Mouse (Mus musculus) CH12.LX (cell line): ENCODE measurements around the gene Fads2. TPM values are rescaled to one million over a fixed set of nuclear protein-coding genes. Genes with fewer than 3 reads are reported as not detected.

Experiments
- DNase-seq: peaks from one replicate; pipeline ENCODE4 v3.0.0-alpha.2; 2013; ENCODE audit errors: extremely low read depth
- H3K27ac ChIP-seq: 2 replicates; pipeline ENCODE4 v1.5.1; 2012; ENCODE audit warnings: low read depth, mild to moderate bottlenecking, control low read depth, moderate library complexity; ENCODE audit not compliant: insufficient read depth
- H3K27me3 ChIP-seq: replicated peaks from 2 replicates; pipeline ENCODE3; 2012; ENCODE audit warnings: inconsistent platforms
- H3K36me3 ChIP-seq, 2 experiments: replicated peaks in 1 of 2; 2 replicates each; pipeline versions ENCODE3 to v1.6.1; 2012; ENCODE audit warnings: inconsistent platforms in 1 of 2, low read length in 1 of 2, mild to moderate bottlenecking in 1 of 2, mixed read lengths in 1 of 2, moderate library complexity in 1 of 2; ENCODE audit not compliant: control insufficient read depth in 1 of 2, insufficient read depth in 1 of 2
- H3K4me1 ChIP-seq, 2 experiments: 2 replicates each; pipeline ENCODE4 v1.6.1; 2012; ENCODE audit warnings: inconsistent platforms in 1 of 2, moderate library complexity in 1 of 2; ENCODE audit not compliant: insufficient read depth in 2 of 2, control insufficient read depth in 1 of 2
- H3K4me2 ChIP-seq: 2 replicates; pipeline ENCODE4 v1.6.1; 2012; ENCODE audit warnings: low read depth, mild to moderate bottlenecking, control low read depth; ENCODE audit not compliant: poor library complexity, insufficient read depth, severe bottlenecking
- H3K4me3 ChIP-seq, 3 experiments: fragments of 150-350 bp in 1 of 3; sonication (generic) in 1 of 3; replicated peaks in 1 of 3; 2 replicates each; pipeline versions ENCODE3 to v1.5.1; 2011 to 2012; ENCODE audit warnings: low read depth in 2 of 3, low read length in 2 of 3, mild to moderate bottlenecking in 2 of 3, moderate library complexity in 2 of 3, control low read depth in 1 of 3, improper control_type of control experiment in 1 of 3, inconsistent platforms in 1 of 3, mixed read lengths in 1 of 3; ENCODE audit not compliant: poor library complexity in 1 of 3
- H3K79me2 ChIP-seq: replicated peaks from 2 replicates; pipeline ENCODE4 v1.6.1; 2012; ENCODE audit warnings: mild to moderate bottlenecking, moderate library complexity; ENCODE audit not compliant: control insufficient read depth, poor library complexity, insufficient read depth, severe bottlenecking; ENCODE audit errors: extremely low read depth
- H3K9ac ChIP-seq: 2 replicates; pipeline ENCODE4 v1.6.1; 2012; ENCODE audit warnings: low read depth, mild to moderate bottlenecking, control low read depth, moderate library complexity; ENCODE audit not compliant: insufficient read depth
- H3K9me3 ChIP-seq: replicated peaks from 2 replicates; pipeline ENCODE3; 2012; ENCODE audit warnings: low read length, inconsistent platforms, mixed read lengths
- CHD2 ChIP-seq: IDR thresholded peaks from 2 replicates; pipeline ENCODE4 v1.6.1; 2011; ENCODE audit warnings: low read length, improper control_type of control experiment
- CTCF ChIP-seq, 2 experiments: IDR thresholded peaks in 1 of 2; conservative IDR thresholded peaks in 1 of 2; 2 replicates each; pipeline ENCODE4 v1.5.1; 2011 to 2012; ENCODE audit warnings: low read depth in 2 of 2, low read length in 2 of 2, improper control_type of control experiment in 1 of 2, inconsistent platforms in 1 of 2, mild to moderate bottlenecking in 1 of 2, moderate library complexity in 1 of 2
- E2F4 ChIP-seq: IDR thresholded peaks from 2 replicates; pipeline ENCODE4 v1.6.1; 2011; ENCODE audit warnings: low read depth, low read length, improper control_type of control experiment; ENCODE audit not compliant: insufficient replicate concordance
- ETS1 ChIP-seq: conservative IDR thresholded peaks from 2 replicates; pipeline ENCODE4 v1.6.1; 2012; ENCODE audit warnings: low read depth, mild to moderate bottlenecking, inconsistent platforms, low read length, improper control_type of control experiment, moderate library complexity
- MAZ ChIP-seq: IDR thresholded peaks from 2 replicates; pipeline ENCODE4 v1.6.1; 2012; ENCODE audit warnings: low read depth, mild to moderate bottlenecking, inconsistent platforms, low read length, improper control_type of control experiment, moderate library complexity
- MYC ChIP-seq: IDR thresholded peaks from 2 replicates; pipeline ENCODE4 v1.6.1; 2011; ENCODE audit warnings: low read depth, mild to moderate bottlenecking, improper control_type of control experiment, low read length
- NRF1 ChIP-seq: IDR thresholded peaks from 2 replicates; pipeline ENCODE4 v1.6.1; 2014; ENCODE audit warnings: low read depth, mild to moderate bottlenecking, inconsistent platforms, low read length, improper control_type of control experiment, moderate library complexity
- POLR2A ChIP-seq: IDR thresholded peaks from 2 replicates; pipeline ENCODE4 v1.6.1; 2011; ENCODE audit warnings: low read depth, mild to moderate bottlenecking, improper control_type of control experiment, low read length
- POLR2AphosphoS2 ChIP-seq: IDR thresholded peaks from 2 replicates; pipeline ENCODE4 v1.6.1; 2011; ENCODE audit warnings: low read depth, low read length, improper control_type of control experiment
- RAD21 ChIP-seq: IDR thresholded peaks from 2 replicates; pipeline ENCODE4 v1.6.1; 2011; ENCODE audit warnings: low read depth, mild to moderate bottlenecking, low read length, improper control_type of control experiment, moderate library complexity
- RCOR1 ChIP-seq: conservative IDR thresholded peaks from 2 replicates; pipeline ENCODE4 v1.6.1; 2012; ENCODE audit warnings: low read depth, mild to moderate bottlenecking, inconsistent platforms, low read length, improper control_type of control experiment
- SIN3A ChIP-seq: IDR thresholded peaks from 2 replicates; pipeline ENCODE4 v1.6.1; 2012; ENCODE audit warnings: low read length, improper control_type of control experiment, inconsistent platforms
- TBP ChIP-seq: conservative IDR thresholded peaks from 2 replicates; pipeline ENCODE4 v1.6.1; 2011; ENCODE audit warnings: low read depth, low read length, improper control_type of control experiment
- USF1 ChIP-seq: IDR thresholded peaks from 2 replicates; pipeline ENCODE4 v1.6.1; 2014; ENCODE audit warnings: low read depth, mild to moderate bottlenecking, inconsistent platforms, low read length, improper control_type of control experiment
- USF2 ChIP-seq: conservative IDR thresholded peaks from 2 replicates; pipeline ENCODE4 v1.6.1; 2011; ENCODE audit warnings: low read depth, low read length, improper control_type of control experiment
- ZC3H11A ChIP-seq: IDR thresholded peaks from 2 replicates; pipeline ENCODE4 v1.6.1; 2012; ENCODE audit warnings: low read depth, mild to moderate bottlenecking, inconsistent platforms, low read length, improper control_type of control experiment
- ZKSCAN1 ChIP-seq: IDR thresholded peaks from 2 replicates; pipeline ENCODE4 v1.6.1; 2012; ENCODE audit warnings: low read depth, inconsistent platforms, low read length, improper control_type of control experiment, borderline replicate concordance
- dilution Hi-C: fragments of 300-500 bp; cut with MboI; formaldehyde crosslinking; loops from 2 replicates; pipeline ENCODE4 v1.14.3; 2020; ENCODE audit warnings: low sequenced_read_pairs; ENCODE audit not compliant: extremely low pct_unique_long_range_greater_than_20kb, extremely low pct_ligation_motif_present
- in situ Hi-C: fragments of 300-500 bp; cut with MboI; formaldehyde crosslinking; loops from 3 replicates; pipeline ENCODE4 v1.14.3; 2019; ENCODE audit warnings: low sequenced_read_pairs, low pct_ligation_motif_present, low pct_unique_long_range_greater_than_20kb, mixed read lengths
- polyA plus RNA-seq: library from polyadenylated mRNA; unstranded; fragments of >175 nt; gene quantifications from 2 replicates; pipeline ENCODE4 v1.2.1, GENCODE M21; 2012; ENCODE audit warnings: low read depth; ENCODE audit not compliant: insufficient read length
- total RNA-seq, 2 experiments: library from RNA; depleted of rRNA; stranded (reverse); fragments of 300-350 nt in 1 of 2; fragments of >200 nt in 1 of 2; gene quantifications; 2 replicates each; pipeline ENCODE4 v1.2.3; 2012 to 2014

Gene Fads2
- total and polyA plus RNA-seq, 3 experiments = 1.7 to 8.1 (median 1.8) TPM

GRCm38 (mm10) chr19:10112956-10113355 is 11.4 kb upstream of the Fads2 start:
- H3K36me3 ChIP-seq = no peaks in the 10 kb centered on the region
- DNase-seq = no peak
- in situ Hi-C loops (no loop called here), dilution Hi-C loops (no loop called here)
- no peak overlapping the region for H3K4me3 ChIP-seq
- H3K79me2 ChIP-seq = no peaks in the 10 kb centered on the region
- H3K9me3 ChIP-seq = no peaks in the 10 kb centered on the region
- H3K4me2 ChIP-seq = no peak overlapping the region
- H3K4me1 ChIP-seq = peaks cover 0 to 7% of the 10 kb centered on the region in 2 experiments; a peak in 1 of 4 replicates
- H3K27me3 ChIP-seq = no peaks in the 10 kb centered on the region
- no peak overlapping the region for H3K27ac ChIP-seq
- no peak for TF ChIP-seq POLR2AphosphoS2
- TF ChIP-seq ETS1 = no peak
- no peak overlapping the region for H3K9ac ChIP-seq

DNA sequence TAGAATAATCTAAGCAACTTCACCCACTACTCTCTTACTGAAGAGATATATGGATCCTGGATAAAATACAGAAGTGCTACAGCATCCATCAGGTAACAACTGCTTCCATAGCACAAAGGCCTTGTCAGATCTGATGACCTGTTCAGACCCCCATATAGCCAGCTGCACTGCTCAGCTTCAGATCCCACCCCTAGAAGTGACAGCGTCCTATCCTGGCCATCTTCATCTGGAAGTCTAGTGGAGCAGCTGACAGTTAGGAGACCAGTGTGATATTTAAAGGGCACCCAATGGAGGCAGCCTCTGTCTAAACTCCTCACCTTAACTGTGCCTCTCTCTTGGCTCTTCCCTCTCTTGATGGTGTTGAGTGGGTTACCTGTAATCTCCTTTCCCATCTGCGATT is 7.1 kb upstream of the Fads2 start:
- H3K4me2 ChIP-seq = no peak overlapping the region
- TF ChIP-seq MAZ (no peak), ZC3H11A (no peak), POLR2A (no peak), ZKSCAN1 (no peak), RCOR1 (no peak), RAD21 (no peak), SIN3A (no peak), MYC (no peak), E2F4 (no peak), CTCF (conservative IDR thresholded peaks at IDR 0.05 in 1 of 2, IDR thresholded peaks at IDR 0.05 in 1 of 2; ENCODE audit: low read depth in 2 of 2, low read length in 2 of 2) (no peak), ETS1 (no peak), TBP (no peak), USF2 (no peak), CHD2 (no peak), USF1 (no peak), NRF1 (no peak)
- no peak overlapping the region for H3K4me3 ChIP-seq
- H3K27ac ChIP-seq = no peak overlapping the region
- no peaks in the 10 kb centered on the region for H3K36me3 ChIP-seq
- dilution Hi-C loops (no loop called here), in situ Hi-C loops (no loop called here)
- DNase-seq = no peak
- no peak overlapping the region for H3K9ac ChIP-seq
- H3K9me3 ChIP-seq = no peaks in the 10 kb centered on the region
- peaks cover 0 to 1% of the 10 kb centered on the region in 2 experiments; a peak in 1 of 4 replicates for H3K4me1 ChIP-seq
- no peaks in the 10 kb centered on the region for H3K79me2 ChIP-seq
- no peaks in the 10 kb centered on the region for H3K27me3 ChIP-seq
